27 mouse cellular contexts compared by ENCODE assay signal in the genomic region with DNA sequence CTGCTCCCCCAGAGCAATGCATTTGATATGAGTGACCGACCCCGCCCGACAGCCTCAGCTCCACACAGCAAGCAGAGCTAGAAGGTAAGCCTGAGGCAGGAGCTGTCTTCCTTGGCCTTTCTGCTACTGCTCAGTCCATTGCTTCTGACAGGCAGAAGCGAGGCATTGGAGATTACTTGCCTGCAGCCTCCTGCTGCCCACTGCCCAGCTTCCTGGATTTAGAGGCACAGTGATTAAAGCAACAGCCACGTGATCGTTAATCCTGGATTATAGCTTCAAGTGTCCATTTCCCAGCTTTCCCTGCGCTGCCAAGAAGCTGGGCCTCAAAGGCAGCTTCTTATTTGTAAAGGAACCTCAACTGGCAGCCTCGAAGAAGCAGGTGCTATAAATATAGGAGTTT. TPM values are rescaled to one million over a fixed set of nuclear protein-coding genes. Genes with fewer than 3 reads are reported as not detected.
DNase-seq lines count a peak whose midpoint lies in the region; ATAC-seq and TF ChIP-seq lines count a peak whose summit lies in the region.
"Had no signal": no experiment of that assay in that cellular context is flagged by ENCODE, and none has a peak within 500 bp of the region (broad histone marks: within the 10 kb centered on the region; RNA-seq: fewer than 3 reads in every experiment).

No protein-coding gene starts in this region.

- H3K36me3 ChIP-seq in forebrain, embryonic 11.5 days (ENCODE audit: control insufficient read depth, insufficient read depth, low read length), result no peaks in the 10 kb centered on the region
- H3K36me3 ChIP-seq in forebrain, postnatal 0 days (ENCODE audit: insufficient read depth), result peaks cover 54% of the 10 kb centered on the region
- H3K36me3 ChIP-seq in midbrain, embryonic 15.5 days (replicated peaks), result peaks cover 28% of the 10 kb centered on the region
- H3K36me3 ChIP-seq: embryonic facial prominence, embryonic 12.5 days; limb, embryonic 12.5 days; liver, embryonic 13.5 days had no signal

- WGBS in forebrain, embryonic 11.5 days, result 33% methylated on average over 8 of the region's 8 CpGs
- WGBS in forebrain, postnatal 0 days, result 28% methylated on average over 8 of the region's 8 CpGs
- 25% methylated on average over 8 of the region's 8 CpGs for WGBS in midbrain, embryonic 15.5 days

- TF ChIP-seq CTCF in forebrain, postnatal 0 days (IDR thresholded peaks at IDR 0.05; ENCODE audit: low read depth), result no peak
- no peak for TF ChIP-seq CTCF in left cerebral cortex, adult 2 months (IDR thresholded peaks at IDR 0.05)

- peaks cover 4% of the 10 kb centered on the region; the same call in 1 of the 2 replicates for H3K4me1 ChIP-seq in forebrain, embryonic 11.5 days (replicated peaks; ENCODE audit: control insufficient read depth, insufficient read depth, low read length)
- no peaks in the 10 kb centered on the region for H3K4me1 ChIP-seq in forebrain, postnatal 0 days (ENCODE audit: insufficient read depth)
- H3K4me1 ChIP-seq in midbrain, embryonic 15.5 days, result no peaks in the 10 kb centered on the region
- H3K4me1 ChIP-seq: embryonic facial prominence, embryonic 12.5 days; limb, embryonic 12.5 days; liver, embryonic 13.5 days had no signal

- no peak for DNase-seq in forebrain, embryonic 11.5 days (ENCODE audit: low spot score)
- DNase-seq in forebrain, postnatal 0 days, result no peak
- DNase-seq in left cerebral cortex, adult 2 months (ENCODE audit: extremely low spot score in 1 of 2, low spot score in 2 of 2), result no peak
- no peak for DNase-seq in left cerebral cortex, adult 9 months (ENCODE audit: low spot score in 2 of 2)
- DNase-seq in retina, postnatal 7 days (ENCODE audit: low read depth, low spot score), result peak; percentile 76
- DNase-seq in right cerebral cortex, postnatal 36 days (ENCODE audit: low spot score in 2 of 2), result no peak
- no peak for DNase-seq in adrenal gland, adult 2 months
- DNase-seq: adrenal gland, postnatal 25 days; cerebellum, adult 11-12 months; cerebellum, postnatal 14 days; heart, postnatal 4 days; kidney, adult 18-20 months; layer of hippocampus, adult 9-11 months; liver, embryonic 13.5 days; lung, embryonic 14.5 days; lung, postnatal 36 days; spleen, adult 18-20 months; thymus, postnatal 36 days had no signal

- no peak overlapping the region for H3K27ac ChIP-seq in forebrain, embryonic 11.5 days (ENCODE audit: low read depth, low read length)
- H3K27ac ChIP-seq in forebrain, postnatal 0 days (ENCODE audit: low read depth, low read length), result no peak overlapping the region
- peak overlapping the region; percentile 55; the same call in 1 of the 2 replicates for H3K27ac ChIP-seq in left cerebral cortex, adult 2 months
- peak overlapping the region; percentile 45; the same call in 1 of the 2 replicates for H3K27ac ChIP-seq in midbrain, embryonic 15.5 days
- H3K27ac ChIP-seq: embryonic facial prominence, embryonic 12.5 days; heart, embryonic 15.5 days; kidney, postnatal 0 days; limb, embryonic 12.5 days; liver, embryonic 13.5 days had no signal

- no peak overlapping the region for H3K9ac ChIP-seq in forebrain, embryonic 11.5 days (ENCODE audit: low read length)
- no peak overlapping the region for H3K9ac ChIP-seq in forebrain, postnatal 0 days
- H3K9ac ChIP-seq in midbrain, embryonic 15.5 days, result no peak overlapping the region
- H3K9ac ChIP-seq: embryonic facial prominence, embryonic 12.5 days; heart, embryonic 15.5 days; limb, embryonic 12.5 days; liver, embryonic 13.5 days; lung, embryonic 14.5 days had no signal

- peak; percentile 71 for ATAC-seq in forebrain, embryonic 11.5 days (replicated peaks; ENCODE audit: low FRiP score)
- ATAC-seq in forebrain, postnatal 0 days, result no peak
- ATAC-seq in midbrain, embryonic 15.5 days (replicated peaks), result peak; percentile 64

- no peaks in the 10 kb centered on the region for H3K27me3 ChIP-seq in forebrain, embryonic 11.5 days (ENCODE audit: control insufficient read depth, insufficient read depth, low read length)
- no peaks in the 10 kb centered on the region for H3K27me3 ChIP-seq in forebrain, postnatal 0 days (ENCODE audit: insufficient read depth, low read length)
- H3K27me3 ChIP-seq in midbrain, embryonic 15.5 days (replicated peaks), result no peaks in the 10 kb centered on the region
- H3K27me3 ChIP-seq: CH12.LX; embryonic facial prominence, embryonic 12.5 days; heart, embryonic 15.5 days; limb, embryonic 12.5 days; liver, embryonic 13.5 days had no signal

- no peak overlapping the region for H3K4me3 ChIP-seq in forebrain, embryonic 11.5 days (ENCODE audit: low read depth, low read length)
- no peak overlapping the region for H3K4me3 ChIP-seq in forebrain, postnatal 0 days (ENCODE audit: low read depth, low read length)
- H3K4me3 ChIP-seq in left cerebral cortex, adult 2 months, result no peak overlapping the region
- no peak overlapping the region for H3K4me3 ChIP-seq in midbrain, embryonic 15.5 days
- H3K4me3 ChIP-seq: embryonic facial prominence, embryonic 12.5 days; heart, embryonic 15.5 days; limb, embryonic 12.5 days; liver, embryonic 13.5 days had no signal

- intact Hi-C loops in left cerebral cortex, adult 2 months (cut with DNase I), result loop anchor here (5.0 kb wide), 1 partner anchor 48 kb away; no protein-coding TSS in a partner anchor

- H3K4me2 ChIP-seq in forebrain, embryonic 11.5 days (ENCODE audit: low read depth, low read length, severe bottlenecking), result no peak overlapping the region
- no peak overlapping the region for H3K4me2 ChIP-seq in forebrain, postnatal 0 days (ENCODE audit: low read depth)
- H3K4me2 ChIP-seq in midbrain, embryonic 15.5 days, result no peak overlapping the region
- H3K4me2 ChIP-seq: embryonic facial prominence, embryonic 12.5 days; heart, embryonic 15.5 days; limb, embryonic 12.5 days; liver, embryonic 13.5 days; lung, embryonic 14.5 days had no signal

- no peaks in the 10 kb centered on the region for H3K9me3 ChIP-seq in forebrain, embryonic 11.5 days (ENCODE audit: control insufficient read depth, low read length)
- H3K9me3 ChIP-seq in forebrain, postnatal 0 days (ENCODE audit: low read length), result no peaks in the 10 kb centered on the region
- H3K9me3 ChIP-seq in midbrain, embryonic 15.5 days, result no peaks in the 10 kb centered on the region
- H3K9me3 ChIP-seq: embryonic facial prominence, embryonic 12.5 days; heart, embryonic 15.5 days; limb, embryonic 12.5 days; liver, embryonic 13.5 days had no signal

RNA-seq across cellular contexts. Expression of gene Snap91, which starts 51.4 kb away (rescaled TPM):
- polyA plus RNA-seq in forebrain, embryonic 11.5 days (2014; fragmentation: Nextera tagmentation; extraction: Ambion mirVana), result 8.3 and 8.6 TPM in 2 replicates
- total RNA-seq in forebrain, postnatal 0 days (2014; rRNA removed), result 136 and 166 TPM in 2 replicates
- 103 and 140 TPM in 2 replicates for polyA plus RNA-seq in forebrain, postnatal 0 days (2015; fragmentation: Nextera tagmentation; extraction: Ambion mirVana)
- total RNA-seq in left cerebral cortex, adult 2 months (2021), result 100 to 1,000 TPM; 384 to 394 TPM
- polyA plus RNA-seq in midbrain, embryonic 15.5 days (2015; fragmentation: Nextera tagmentation; extraction: Ambion mirVana), result 167 and 172 TPM in 2 replicates
- total RNA-seq in adrenal gland, adult 2 months (2021), result 10 to 100 TPM; 20.1 to 68.1 TPM
- polyA plus RNA-seq in adrenal gland, adult 2 months (2012; rRNA removed), result 14.8 and 17.1 TPM in 2 replicates
- total RNA-seq: granulocyte monocyte progenitor cell, adult 5-6 weeks; MEL; neutrophil, adult 5-6 weeks had no signal

Comparison
In these comparisons a context has a peak if more than half of its experiments do, and no peak if none do; other contexts are left out.
1. H3K27ac ChIP-seq: peak in left cerebral cortex, adult 2 months (single experiment) and midbrain, embryonic 15.5 days (single experiment); none in forebrain, embryonic 11.5 days (single experiment) and forebrain, postnatal 0 days (single experiment).